Mouse (Mus musculus) intestine, embryonic 16.5 days (tissue): ENCODE results near the gene Gen1. TPM values are rescaled to one million over a fixed set of nuclear protein-coding genes. Genes with fewer than 3 reads are reported as not detected.
A peak's percentile ranks its signal among the peaks of the same experiment; 100 is the strongest.

Experiments used
- ATAC-seq: fragments of 200-750 bp; cut with Nextera tagmentation; 2 replicates; pipeline ENCODE4 v1.8.0; 2017; ENCODE audit warnings: moderate TSS enrichment, moderate library complexity
- H3K27ac ChIP-seq: fragments of 300-500 bp; sonication (generic); 2 replicates; pipeline ENCODE4 v1.5.1; 2014; ENCODE audit warnings: mild to moderate bottlenecking, low read length
- H3K27me3 ChIP-seq: fragments of 300-500 bp; sonication (generic); replicated peaks from 2 replicates; pipeline ENCODE4 v1.6.1; 2014; ENCODE audit warnings: low read length, control low read depth, mixed read lengths; ENCODE audit not compliant: control insufficient read depth, insufficient read depth
- H3K36me3 ChIP-seq: fragments of 300-500 bp; sonication (generic); 2 replicates; pipeline ENCODE4 v1.6.1; 2014; ENCODE audit warnings: low read length, control low read depth; ENCODE audit not compliant: control insufficient read depth, insufficient read depth
- H3K4me1 ChIP-seq: fragments of 300-500 bp; sonication (generic); 2 replicates; pipeline ENCODE4 v1.6.1; 2014; ENCODE audit warnings: low read length, control low read depth, mixed read lengths; ENCODE audit not compliant: control insufficient read depth, insufficient read depth
- H3K4me2 ChIP-seq: fragments of 300-500 bp; sonication (generic); 2 replicates; pipeline ENCODE4 v1.6.1; 2014; ENCODE audit warnings: low read depth, low read length, control low read depth
- H3K4me3 ChIP-seq: fragments of 300-500 bp; sonication (generic); 2 replicates; pipeline ENCODE4 v1.5.1; 2014; ENCODE audit warnings: mild to moderate bottlenecking, low read length
- H3K9ac ChIP-seq: fragments of 300-500 bp; sonication (generic); 2 replicates; pipeline ENCODE4 v1.6.1; 2014; ENCODE audit warnings: low read depth, low read length
- H3K9me3 ChIP-seq: fragments of 300-500 bp; sonication (generic); 2 replicates; pipeline ENCODE4 v1.6.1; 2016; ENCODE audit warnings: low read length, control low read depth; ENCODE audit not compliant: control insufficient read depth
- WGBS: fragments of 180-500 bp; shearing (Covaris S2); extraction: QIAGEN DNeasy Blood & Tissue Kit; methylation state at CpG from one replicate; pipeline ENCODE4 v1.1.7; 2014; 5-methylcytosine and 5-hydroxymethylcytosine counted together
- polyA plus RNA-seq: library from polyadenylated mRNA; unstranded; fragments of >200 nt; fragmentation: Nextera tagmentation; extraction: Ambion mirVana; gene quantifications from 2 replicates; pipeline ENCODE4 v1.2.1, GENCODE M21; 2015

Gene Gen1
- 3.6 and 5.1 TPM in 2 replicates for polyA plus RNA-seq

DNA sequence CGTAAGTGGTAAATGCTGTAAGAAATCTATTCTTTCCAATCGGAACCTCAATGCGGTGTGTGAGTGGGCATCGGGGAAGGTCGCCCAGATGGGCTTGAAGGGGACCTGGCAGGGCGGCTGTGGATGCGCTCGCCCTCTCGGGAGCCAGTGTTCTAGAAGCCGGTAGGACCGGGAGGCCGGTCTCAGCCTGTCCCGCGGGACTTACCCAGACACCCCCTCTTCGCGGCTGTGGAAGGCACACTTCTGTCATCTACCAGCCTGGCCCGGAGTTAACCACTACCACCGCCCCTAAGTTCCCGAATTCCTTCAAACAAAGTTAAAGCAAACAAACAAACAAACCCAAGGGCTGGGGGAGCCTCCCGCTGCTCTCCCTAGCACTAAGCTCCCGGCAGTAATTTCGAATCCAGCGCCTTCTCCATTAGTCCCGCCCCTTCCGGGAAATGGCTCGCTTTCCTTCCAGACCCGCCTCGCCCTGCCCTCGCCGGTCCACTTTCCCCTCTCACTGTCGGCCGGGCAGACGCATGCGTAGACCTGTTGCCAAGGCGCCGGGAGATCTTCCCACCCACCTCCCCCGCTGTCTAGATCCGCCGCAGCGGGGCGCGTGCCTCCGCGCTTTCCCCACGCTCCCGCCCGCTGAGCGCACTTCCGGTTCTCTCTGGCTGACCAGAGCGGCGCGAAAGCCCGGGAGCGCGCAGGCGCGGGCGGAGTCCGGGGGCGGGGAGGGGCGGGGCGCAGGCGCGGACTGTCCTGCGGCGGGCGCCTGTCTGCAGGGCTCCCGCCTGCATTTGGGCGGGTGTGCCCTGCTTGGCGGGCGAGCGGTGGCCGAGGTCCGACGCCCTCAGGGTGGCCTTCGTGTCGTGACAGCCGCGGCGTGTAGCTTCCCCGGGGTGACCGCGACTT, at the start of gene Gen1, which contains the start of gene Smc6:
Gene Gen1, minus strand, starts transcription at position 420 of the 900 bp plus-strand sequence.
Gene Smc6, plus strand, starts transcription at position 505 of the 900 bp plus-strand sequence.
- no peaks in the 10 kb centered on the region for H3K27me3 ChIP-seq
- H3K9me3 ChIP-seq: no peaks in the 10 kb centered on the region
- peak within 1 kb of the TSS; percentile 91 for H3K27ac ChIP-seq
- WGBS: under 1% methylated on average over 79 of the region's 83 CpGs
- H3K4me1 ChIP-seq: peaks cover 10% of the 10 kb centered on the region
- H3K36me3 ChIP-seq: no peaks in the 10 kb centered on the region
- H3K4me3 ChIP-seq: peak within 1 kb of the TSS; percentile 90
- peak; percentile 99 for ATAC-seq
- peak within 1 kb of the TSS; percentile 86 for H3K4me2 ChIP-seq
- peak within 1 kb of the TSS; percentile 92 for H3K9ac ChIP-seq

DNA sequence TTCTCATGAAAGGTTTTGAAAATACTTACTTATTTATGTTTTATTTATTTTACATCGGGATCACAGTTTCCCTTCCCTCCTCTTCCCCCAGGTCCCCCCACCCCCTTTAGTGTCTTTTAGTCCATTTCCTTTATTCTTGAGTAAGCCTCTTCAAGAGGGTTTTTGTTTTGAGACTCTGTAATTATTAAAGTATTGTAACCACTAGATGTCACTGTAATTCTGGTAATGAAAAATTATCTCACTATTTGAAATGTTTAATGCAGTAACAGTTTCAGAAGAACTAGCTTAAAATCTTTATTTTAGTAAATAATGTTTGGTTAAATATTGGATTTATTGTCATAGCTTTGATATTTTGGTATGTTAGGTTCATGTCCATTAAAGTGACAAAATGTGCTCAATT, 48.2 kb upstream of the Gen1 start:
- Histone ChIP-seq H3K9me3 (no peaks in the 10 kb centered on the region), H3K9ac (no peak overlapping the region), H3K27ac (no peak overlapping the region), H3K36me3 (no peaks in the 10 kb centered on the region), H3K4me2 (no peak overlapping the region), H3K4me1 (no peaks in the 10 kb centered on the region), H3K4me3 (no peak overlapping the region), H3K27me3 (no peaks in the 10 kb centered on the region)
- 51% methylated on average over 1 of the region's 1 CpGs for whole genome bisulfite sequencing
- no peak for ATAC-seq

- H3K9ac ChIP-seq: no peak overlapping the region
- 96% methylated on average over 2 of the region's 2 CpGs for WGBS
- no peak overlapping the region for H3K4me2 ChIP-seq
- ATAC-seq: no peak
- H3K9me3 ChIP-seq: no peaks in the 10 kb centered on the region
- H3K4me3 ChIP-seq: no peak overlapping the region
- H3K4me1 ChIP-seq: no peaks in the 10 kb centered on the region
- H3K27ac ChIP-seq: no peak overlapping the region
- H3K27me3 ChIP-seq: no peaks in the 10 kb centered on the region
- H3K36me3 ChIP-seq: 0 out of 2 replicates have a peak, but pooled peaks cover 2% of the 10 kb centered on the region
Observed at GRCm38 (mm10) chr12:11311106-11311505, 45.5 kb upstream of the Gen1 start.

GRCm38 (mm10) chr12:11306753-11307645, 41.4 kb upstream of the Gen1 start:
- H3K9me3 ChIP-seq: no peaks in the 10 kb centered on the region
- 0 out of 2 replicates have a peak, but pooled peaks cover 4% of the 10 kb centered on the region for H3K36me3 ChIP-seq
- H3K27me3 ChIP-seq: no peaks in the 10 kb centered on the region
- H3K27ac ChIP-seq: no peak overlapping the region
- H3K4me2 ChIP-seq: no peak overlapping the region
- WGBS: 91% methylated on average over 8 of the region's 8 CpGs
- ATAC-seq: no peak
- H3K9ac ChIP-seq: no peak overlapping the region
- no peak overlapping the region for H3K4me3 ChIP-seq
- H3K4me1 ChIP-seq: no peaks in the 10 kb centered on the region

GRCm38 (mm10) chr12:11300858-11301257, 35.3 kb upstream of the Gen1 start:
- no peak overlapping the region for H3K4me3 ChIP-seq
- no peak overlapping the region for H3K9ac ChIP-seq
- no peak overlapping the region for H3K27ac ChIP-seq
- H3K4me1 ChIP-seq: no peaks in the 10 kb centered on the region
- H3K9me3 ChIP-seq: no peaks in the 10 kb centered on the region
- no peaks in the 10 kb centered on the region for H3K27me3 ChIP-seq
- 86% methylated on average over 1 of the region's 1 CpGs for WGBS
- H3K4me2 ChIP-seq: no peak overlapping the region
- no peak for ATAC-seq
- 0 out of 2 replicates have a peak, but pooled peaks cover 2% of the 10 kb centered on the region for H3K36me3 ChIP-seq

DNA sequence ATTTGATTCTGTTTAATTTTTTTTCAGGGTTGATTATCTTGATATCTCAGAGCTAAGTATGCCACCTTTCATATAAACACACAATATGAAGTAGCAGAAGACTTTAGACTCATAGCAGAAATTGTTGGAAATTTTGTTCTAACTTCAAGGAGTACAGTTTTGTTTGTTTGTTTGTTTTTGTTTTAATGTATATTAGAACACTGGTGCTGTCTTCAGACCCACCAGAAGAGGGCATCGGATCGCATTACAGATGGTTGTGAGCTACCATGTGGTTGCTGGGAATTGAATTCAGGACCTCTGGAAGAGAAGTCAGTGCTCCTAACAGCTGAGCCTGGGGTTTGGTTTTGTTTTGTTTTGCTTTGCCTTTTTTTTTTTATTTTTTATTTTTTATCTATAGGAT, 20.8 kb upstream of the Gen1 start:
- WGBS: 88% methylated on average over 2 of the region's 2 CpGs
- no peak overlapping the region for H3K9ac ChIP-seq
- H3K4me2 ChIP-seq: no peak overlapping the region
- H3K4me1 ChIP-seq: no peaks in the 10 kb centered on the region
- 0 out of 2 replicates have a peak, but pooled peaks cover 3% of the 10 kb centered on the region for H3K36me3 ChIP-seq
- H3K27ac ChIP-seq: no peak overlapping the region
- no peaks in the 10 kb centered on the region for H3K9me3 ChIP-seq
- ATAC-seq: no peak
- H3K4me3 ChIP-seq: no peak overlapping the region
- H3K27me3 ChIP-seq: no peaks in the 10 kb centered on the region

DNA sequence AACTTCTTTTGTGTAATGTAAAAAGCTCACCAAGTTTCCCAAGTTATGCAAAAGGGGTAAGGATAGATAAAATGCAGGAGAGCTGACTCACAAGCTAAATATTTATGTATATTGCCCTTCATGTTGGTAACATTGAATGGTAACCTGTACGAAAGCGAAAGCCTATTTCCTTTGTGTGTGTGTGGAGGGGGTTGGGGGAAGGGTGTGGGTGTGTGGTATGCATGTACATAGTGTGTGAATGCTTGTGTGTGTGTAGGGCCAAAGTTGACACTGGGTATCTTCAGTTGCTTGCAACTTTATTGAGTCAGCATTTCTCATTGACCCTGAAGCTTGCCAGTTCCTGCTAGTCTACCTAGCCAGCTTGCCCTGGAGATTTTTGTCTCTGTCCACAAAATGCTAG, 16.0 kb upstream of the Gen1 start:
- no peak for ATAC-seq
- peaks cover 4% of the 10 kb centered on the region; the same call in 1 of the 2 replicates for H3K36me3 ChIP-seq
- WGBS: 93% methylated on average over 2 of the region's 2 CpGs

DNA sequence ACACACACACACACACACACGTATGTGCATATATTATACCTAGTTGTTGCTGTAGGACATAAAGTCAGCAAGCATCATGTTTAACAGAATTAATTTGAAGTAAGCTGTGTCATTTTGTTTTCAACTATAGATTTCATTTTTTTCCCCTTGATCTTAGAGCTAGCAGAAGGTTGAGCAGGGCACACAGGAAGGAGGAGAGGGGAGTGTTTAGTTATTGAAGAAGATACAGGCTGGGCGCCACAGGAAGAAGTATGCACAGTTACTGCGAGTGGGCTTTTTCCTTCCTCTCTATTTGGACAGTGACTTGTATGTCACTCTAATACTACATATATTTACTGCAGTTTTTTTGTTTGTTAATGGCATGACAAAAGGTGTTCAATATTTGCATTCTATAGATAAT, 14.3 kb upstream of the Gen1 start:
- H3K27ac ChIP-seq: no peak overlapping the region
- H3K4me3 ChIP-seq: no peak overlapping the region
- no peaks in the 10 kb centered on the region for H3K4me1 ChIP-seq
- ATAC-seq: no peak
- 86% methylated on average over 3 of the region's 3 CpGs for whole genome bisulfite sequencing
- no peak overlapping the region for H3K4me2 ChIP-seq
- no peaks in the 10 kb centered on the region for H3K9me3 ChIP-seq
- H3K9ac ChIP-seq: no peak overlapping the region
- peaks cover 4% of the 10 kb centered on the region; the same call in 1 of the 2 replicates for H3K36me3 ChIP-seq
- no peaks in the 10 kb centered on the region for H3K27me3 ChIP-seq

More for the DNA sequence above, 16.0 kb upstream of the Gen1 start:
- no peaks in the 10 kb centered on the region for H3K4me1 ChIP-seq
- no peaks in the 10 kb centered on the region for H3K27me3 ChIP-seq
- H3K27ac ChIP-seq: no peak overlapping the region
- no peak overlapping the region for H3K9ac ChIP-seq
- no peak overlapping the region for H3K4me2 ChIP-seq
- no peak overlapping the region for H3K4me3 ChIP-seq
- H3K9me3 ChIP-seq: no peaks in the 10 kb centered on the region

GRCm38 (mm10) chr12:11277207-11277606, 11.6 kb upstream of the Gen1 start:
- no peaks in the 10 kb centered on the region for H3K27me3 ChIP-seq
- no peaks in the 10 kb centered on the region for H3K4me1 ChIP-seq
- H3K4me3 ChIP-seq: no peak overlapping the region
- no peak overlapping the region for H3K27ac ChIP-seq
- 93% methylated on average over 6 of the region's 6 CpGs for WGBS
- peaks cover 6% of the 10 kb centered on the region; the same call in 1 of the 2 replicates for H3K36me3 ChIP-seq
- H3K4me2 ChIP-seq: no peak overlapping the region
- H3K9ac ChIP-seq: no peak overlapping the region
- H3K9me3 ChIP-seq: no peaks in the 10 kb centered on the region
- no peak for ATAC-seq
